Comparison of ENCODE assay signal across 8 mouse cellular contexts in genomic region chr4:120649369-120650207, GRCm38 (mm10). TPM values are rescaled to one million over a fixed set of nuclear protein-coding genes. Genes with fewer than 3 reads are reported as not detected.
DNase-seq lines count a peak whose midpoint lies in the region; ATAC-seq and TF ChIP-seq lines count a peak whose summit lies in the region.

No protein-coding gene starts in this region.

- peaks cover 10% of the 10 kb centered on the region for H3K4me1 ChIP-seq in hindbrain, postnatal 0 days (ENCODE audit: insufficient read depth, low read length)
- H3K4me1 ChIP-seq in liver, embryonic 14.5 days (replicated peaks; ENCODE audit: control insufficient read depth in 2 of 2, insufficient read depth in 2 of 2, low read length in 1 of 2), result peaks cover 6 to 16% of the 10 kb centered on the region in 2 experiments; a peak in 3 of 4 replicates

- ATAC-seq in erythroid progenitor cell, adult 5-6 weeks (replicated peaks; ENCODE audit: low FRiP score, poor library complexity, severe bottlenecking), result peak; percentile 75
- peak; percentile 85 for ATAC-seq in hindbrain, postnatal 0 days
- ATAC-seq in liver, embryonic 14.5 days (ENCODE audit: insufficient read depth), result peak; percentile 89

- WGBS in hindbrain, postnatal 0 days, result 5% methylated on average over 55 of the region's 55 CpGs
- WGBS in liver, embryonic 14.5 days (ENCODE audit: insufficient replicate concordance), result 4% methylated on average over 55 of the region's 55 CpGs

- peak; percentile 15 for DNase-seq in kidney, postnatal 14 days
- DNase-seq in kidney, adult 9 months, result no peak
- DNase-seq in cerebellum, adult 11 months, result peak; percentile 53
- DNase-seq in hindbrain, postnatal 0 days (ENCODE audit: low spot score), result peak; percentile 62
- peak in 1 of 3 experiments; percentile 22 for DNase-seq in liver, embryonic 14.5 days (ENCODE audit: low read depth in 3 of 3, low spot score in 3 of 3)
- peak; percentile 55 for DNase-seq in right cerebral cortex, postnatal 25 days
- DNase-seq in thymus, postnatal 0 days (ENCODE audit: low spot score), result no peak

- TF ChIP-seq EP300 in liver, embryonic 14.5 days (IDR thresholded peaks at IDR 0.05; ENCODE audit: low read depth), result no peak

- peak overlapping the region; percentile 51 for H3K4me3 ChIP-seq in hindbrain, postnatal 0 days (ENCODE audit: low read length)
- peak overlapping the region; percentile 58 to 60 for H3K4me3 ChIP-seq in liver, embryonic 14.5 days (ENCODE audit: insufficient read depth in 1 of 2, low read depth in 2 of 2, low read length in 2 of 2)

- no peak for TF ChIP-seq CTCF in hindbrain, postnatal 0 days (IDR thresholded peaks at IDR 0.05; ENCODE audit: low read depth)
- no peak for TF ChIP-seq CTCF in liver, embryonic 14.5 days (IDR thresholded peaks at IDR 0.05; ENCODE audit: low read depth)

- H3K27ac ChIP-seq in hindbrain, postnatal 0 days, result no peak overlapping the region
- H3K27ac ChIP-seq in liver, embryonic 14.5 days, result no peak overlapping the region

- H3K4me2 ChIP-seq in hindbrain, postnatal 0 days (ENCODE audit: low read depth, low read length), result peak overlapping the region; percentile 90
- H3K4me2 ChIP-seq in liver, embryonic 14.5 days (ENCODE audit: low read depth), result peak overlapping the region; percentile 95

- H3K9ac ChIP-seq in hindbrain, postnatal 0 days (replicated peaks; ENCODE audit: low read length), result peak overlapping the region; percentile 64
- peak overlapping the region; percentile 72 for H3K9ac ChIP-seq in liver, embryonic 14.5 days (replicated peaks)

- no peaks in the 10 kb centered on the region for H3K36me3 ChIP-seq in hindbrain, postnatal 0 days (ENCODE audit: insufficient read depth, low read length)
- H3K36me3 ChIP-seq in liver, embryonic 14.5 days (replicated peaks; ENCODE audit: control insufficient read depth, insufficient read depth, low read depth), result no peaks in the 10 kb centered on the region

- H3K27me3 ChIP-seq in hindbrain, postnatal 0 days (ENCODE audit: insufficient read depth, low read length), result no peaks in the 10 kb centered on the region
- peaks cover 28% of the 10 kb centered on the region for H3K27me3 ChIP-seq in liver, embryonic 14.5 days (ENCODE audit: control insufficient read depth, insufficient read depth, low read length)

- H3K9me3 ChIP-seq in hindbrain, postnatal 0 days (ENCODE audit: low read length), result no peaks in the 10 kb centered on the region
- H3K9me3 ChIP-seq in liver, embryonic 14.5 days (ENCODE audit: control insufficient read depth, low read length), result no peaks in the 10 kb centered on the region

RNA-seq across cellular contexts. Expression of gene Cited4, which starts 16.8 kb away (rescaled TPM):
- total RNA-seq in erythroid progenitor cell, adult 5-6 weeks (2015; ENCODE audit: low replicate concordance), result 10.9 and 13.3 TPM in 2 replicates
- total RNA-seq in erythroid progenitor cell, adult 5-6 weeks (2017; ENCODE audit: low replicate concordance), result 5.6 TPM in 2 replicates
- total RNA-seq in hindbrain, postnatal 0 days (2014; rRNA removed), result 11.1 and 11.7 TPM in 2 replicates
- 5.3 and 5.4 TPM in 2 replicates for polyA plus RNA-seq in hindbrain, postnatal 0 days (2015; fragmentation: Nextera tagmentation; extraction: Ambion mirVana)
- 79.1 and 109 TPM in 2 replicates for polyA plus RNA-seq in liver, embryonic 14.5 days (2012; rRNA removed)
- 76.6 and 95.2 TPM in 2 replicates for polyA plus RNA-seq in liver, embryonic 14.5 days (2014; fragmentation: Nextera tagmentation; extraction: Ambion mirVana)
- polyA plus RNA-seq in thymus, postnatal 0 days (2015; fragmentation: Nextera tagmentation; extraction: Ambion mirVana), result 3.8 and 4.1 TPM in 2 replicates

Comparison
In these comparisons a context has a peak if more than half of its experiments do, and no peak if none do; other contexts are left out.
1. DNase-seq: peak in kidney, postnatal 14 days (single experiment), cerebellum, adult 11 months (single experiment), hindbrain, postnatal 0 days (single experiment) and right cerebral cortex, postnatal 25 days (single experiment); none in kidney, adult 9 months (single experiment) and thymus, postnatal 0 days (single experiment).
2. RNA of gene Cited4, which starts 16.8 kb away (polyA plus RNA-seq): 76.6 to 109 TPM in liver, embryonic 14.5 days; 5.3 to 5.4 TPM in hindbrain, postnatal 0 days and 3.8 to 4.1 TPM in thymus, postnatal 0 days; every median in the first group is over 10 times any median in the second.
3. Peak in every context shown above with its lines, with median percentiles within 50 percentile points of each other: ATAC-seq.